Mouse (Mus musculus): ENCODE measurements around the gene Vps33a. TPM values are rescaled to one million over a fixed set of nuclear protein-coding genes. Genes with fewer than 3 reads are reported as not detected.

Gene Vps33a
- polyA plus RNA-seq (2012; rRNA removed) = 7.3 and 10.1 TPM in 2 replicates
- polyA plus RNA-seq (2014; fragmentation: Nextera tagmentation; extraction: Ambion mirVana) = 15.5 and 20.6 TPM in 2 replicates

- H3K36me3 ChIP-seq (replicated peaks; ENCODE audit: control insufficient read depth, insufficient read depth, low read depth) = peaks cover 5% of the 10 kb centered on the region
- under 1% methylated on average over 54 of the region's 54 CpGs for WGBS (ENCODE audit: insufficient replicate concordance)
- peak; percentile 89 for ATAC-seq (ENCODE audit: insufficient read depth)
- H3K9ac ChIP-seq (replicated peaks) = peak within 1 kb of the TSS; percentile 91
- peak within 1 kb of the TSS; percentile 49 for H3K27ac ChIP-seq
- H3K4me1 ChIP-seq (replicated peaks; ENCODE audit: control insufficient read depth in 2 of 2, insufficient read depth in 2 of 2, low read length in 1 of 2) = peaks cover 4 to 8% of the 10 kb centered on the region in 2 experiments; a peak in 3 of 4 replicates
- H3K27me3 ChIP-seq (ENCODE audit: control insufficient read depth, insufficient read depth, low read length) = no peaks in the 10 kb centered on the region
- TF ChIP-seq CTCF (IDR thresholded peaks at IDR 0.05; ENCODE audit: low read depth) (no peak), EP300 (IDR thresholded peaks at IDR 0.05; ENCODE audit: low read depth) (no peak)
- H3K9me3 ChIP-seq (ENCODE audit: control insufficient read depth, low read length) = no peaks in the 10 kb centered on the region
- peak within 1 kb of the TSS; percentile 74 to 92 for H3K4me3 ChIP-seq (ENCODE audit: insufficient read depth in 1 of 2, low read depth in 2 of 2, low read length in 2 of 2)
- peak within 1 kb of the TSS; percentile 94 for H3K4me2 ChIP-seq (ENCODE audit: low read depth)
- DNase-seq (ENCODE audit: low read depth in 3 of 3, low spot score in 3 of 3) = peak; percentile 98
These were observed at the start of gene Vps33a for GRCm38 (mm10) chr5:123572357-123573186. Gene Vps33a, minus strand, starts transcription at chr5:123573038.

- TF ChIP-seq EP300 (IDR thresholded peaks at IDR 0.05; ENCODE audit: low read depth) (no peak), CTCF (IDR thresholded peaks at IDR 0.05; ENCODE audit: low read depth) (no peak)
- H3K9me3 ChIP-seq (ENCODE audit: control insufficient read depth, low read length) = no peaks in the 10 kb centered on the region
- H3K27me3 ChIP-seq (ENCODE audit: control insufficient read depth, insufficient read depth, low read length) = no peaks in the 10 kb centered on the region
- H3K9ac ChIP-seq (replicated peaks) = no peak overlapping the region
- H3K4me1 ChIP-seq (replicated peaks; ENCODE audit: control insufficient read depth in 2 of 2, insufficient read depth in 2 of 2, low read length in 1 of 2) = no peaks in the 10 kb centered on the region
- no peak overlapping the region for H3K27ac ChIP-seq
- WGBS (ENCODE audit: insufficient replicate concordance) = 82% methylated on average over 13 of the region's 13 CpGs
- no peaks in the 10 kb centered on the region for H3K36me3 ChIP-seq (replicated peaks; ENCODE audit: control insufficient read depth, insufficient read depth, low read depth)
- ATAC-seq (ENCODE audit: insufficient read depth) (no peak), DNase-seq (ENCODE audit: low read depth in 3 of 3, low spot score in 3 of 3) (no peak)
- H3K4me2 ChIP-seq (ENCODE audit: low read depth) = no peak overlapping the region
- no peak overlapping the region for H3K4me3 ChIP-seq (ENCODE audit: insufficient read depth in 1 of 2, low read depth in 2 of 2, low read length in 2 of 2)
These were observed 49.6 kb upstream of the Vps33a start for GRCm38 (mm10) chr5:123622421-123622820.

- Histone ChIP-seq H3K27me3 (ENCODE audit: control insufficient read depth, insufficient read depth, low read length) (no peaks in the 10 kb centered on the region), H3K27ac (no peak overlapping the region), H3K4me3 (ENCODE audit: insufficient read depth in 1 of 2, low read depth in 2 of 2, low read length in 2 of 2) (no peak overlapping the region), H3K36me3 (replicated peaks; ENCODE audit: control insufficient read depth, insufficient read depth, low read depth) (no peaks in the 10 kb centered on the region; the same call in 1 of the 2 replicates), H3K4me1 (replicated peaks; ENCODE audit: control insufficient read depth in 2 of 2, insufficient read depth in 2 of 2, low read length in 1 of 2) (no peaks in the 10 kb centered on the region), H3K9me3 (ENCODE audit: control insufficient read depth, low read length) (no peaks in the 10 kb centered on the region), H3K9ac (replicated peaks) (no peak overlapping the region), H3K4me2 (ENCODE audit: low read depth) (no peak overlapping the region)
- peak; percentile 63 for TF ChIP-seq CTCF (IDR thresholded peaks at IDR 0.05; ENCODE audit: low read depth)
- TF ChIP-seq EP300 (IDR thresholded peaks at IDR 0.05; ENCODE audit: low read depth) = no peak
- ATAC-seq (ENCODE audit: insufficient read depth) (no peak), DNase-seq (ENCODE audit: low read depth in 3 of 3, low spot score in 3 of 3) (peak in 1 of 3 experiments; percentile 23)
- WGBS (ENCODE audit: insufficient replicate concordance) = 19% methylated on average over 2 of the region's 2 CpGs
These were observed 45.7 kb upstream of the Vps33a start for GRCm38 (mm10) chr5:123618558-123618957.

- Histone ChIP-seq H3K9me3 (ENCODE audit: control insufficient read depth, low read length) (no peaks in the 10 kb centered on the region), H3K4me1 (replicated peaks; ENCODE audit: control insufficient read depth in 2 of 2, insufficient read depth in 2 of 2, low read length in 1 of 2) (no peaks in the 10 kb centered on the region), H3K36me3 (replicated peaks; ENCODE audit: control insufficient read depth, insufficient read depth, low read depth) (no peaks in the 10 kb centered on the region; the same call in 1 of the 2 replicates), H3K27ac (no peak overlapping the region), H3K9ac (replicated peaks) (no peak overlapping the region), H3K4me3 (ENCODE audit: insufficient read depth in 1 of 2, low read depth in 2 of 2, low read length in 2 of 2) (no peak overlapping the region), H3K27me3 (ENCODE audit: control insufficient read depth, insufficient read depth, low read length) (no peaks in the 10 kb centered on the region), H3K4me2 (ENCODE audit: low read depth) (no peak overlapping the region)
- 91% methylated on average over 24 of the region's 24 CpGs for WGBS (ENCODE audit: insufficient replicate concordance)
- DNase-seq (ENCODE audit: low read depth in 3 of 3, low spot score in 3 of 3) (no peak), ATAC-seq (ENCODE audit: insufficient read depth) (no peak)
- TF ChIP-seq EP300 (IDR thresholded peaks at IDR 0.05; ENCODE audit: low read depth) (no peak), CTCF (IDR thresholded peaks at IDR 0.05; ENCODE audit: low read depth) (no peak)
These were observed 41.4 kb upstream of the Vps33a start for GRCm38 (mm10) chr5:123614246-123614645.

GRCm38 (mm10) chr5:123609843-123610242, 37.0 kb upstream of the Vps33a start:
- no peaks in the 10 kb centered on the region for H3K4me1 ChIP-seq (replicated peaks; ENCODE audit: control insufficient read depth in 2 of 2, insufficient read depth in 2 of 2, low read length in 1 of 2)
- no peak overlapping the region for H3K4me3 ChIP-seq (ENCODE audit: insufficient read depth in 1 of 2, low read depth in 2 of 2, low read length in 2 of 2)
- TF ChIP-seq CTCF (IDR thresholded peaks at IDR 0.05; ENCODE audit: low read depth) (peak; percentile 94), EP300 (IDR thresholded peaks at IDR 0.05; ENCODE audit: low read depth) (no peak)
- H3K9me3 ChIP-seq (ENCODE audit: control insufficient read depth, low read length) = no peaks in the 10 kb centered on the region
- peak; percentile 26 to 54 (median 37) for DNase-seq (ENCODE audit: low read depth in 3 of 3, low spot score in 3 of 3)
- no peak for ATAC-seq (ENCODE audit: insufficient read depth)
- H3K9ac ChIP-seq (replicated peaks) = no peak overlapping the region
- 33% methylated on average over 4 of the region's 4 CpGs for WGBS (ENCODE audit: insufficient replicate concordance)
- H3K36me3 ChIP-seq (replicated peaks; ENCODE audit: control insufficient read depth, insufficient read depth, low read depth) = no peaks in the 10 kb centered on the region; the same call in 1 of the 2 replicates
- no peak overlapping the region for H3K4me2 ChIP-seq (ENCODE audit: low read depth)
- H3K27me3 ChIP-seq (ENCODE audit: control insufficient read depth, insufficient read depth, low read length) = no peaks in the 10 kb centered on the region
- no peak overlapping the region for H3K27ac ChIP-seq

Data from liver, embryonic 14.5 days (tissue).